Mouse (Mus musculus) right cerebral cortex, postnatal 36 days (tissue): Measurements from ENCODE around the gene Tmem185b.

Source experiments
- DNase-seq, 2 experiments: peaks; one replicate each; pipeline ENCODE4 v3.0.0; 2022; ENCODE audit warnings: low spot score in 2 of 2, mixed read lengths in 1 of 2

Tmem185b gene

DNA sequence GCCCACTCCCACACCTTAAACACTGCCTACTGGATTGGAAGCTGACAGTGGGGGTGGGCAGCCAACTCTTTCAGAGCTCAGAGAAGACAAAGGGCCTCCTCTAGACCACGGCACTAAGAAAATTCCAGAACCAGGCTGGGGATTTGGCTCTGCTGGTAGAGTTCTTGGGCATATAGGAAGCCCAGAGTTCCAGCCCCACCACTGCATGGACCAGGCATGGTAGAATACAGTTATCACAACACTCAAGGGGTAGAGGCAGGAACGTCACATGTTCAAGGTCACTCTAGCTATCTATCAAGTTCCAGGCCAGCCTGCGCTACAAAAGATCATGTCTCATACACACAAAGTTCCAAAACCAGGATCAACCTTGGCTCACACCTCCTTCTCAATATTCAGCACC is 22.8 kb upstream of the Tmem185b start:
- DNase-seq = no peak

DNA sequence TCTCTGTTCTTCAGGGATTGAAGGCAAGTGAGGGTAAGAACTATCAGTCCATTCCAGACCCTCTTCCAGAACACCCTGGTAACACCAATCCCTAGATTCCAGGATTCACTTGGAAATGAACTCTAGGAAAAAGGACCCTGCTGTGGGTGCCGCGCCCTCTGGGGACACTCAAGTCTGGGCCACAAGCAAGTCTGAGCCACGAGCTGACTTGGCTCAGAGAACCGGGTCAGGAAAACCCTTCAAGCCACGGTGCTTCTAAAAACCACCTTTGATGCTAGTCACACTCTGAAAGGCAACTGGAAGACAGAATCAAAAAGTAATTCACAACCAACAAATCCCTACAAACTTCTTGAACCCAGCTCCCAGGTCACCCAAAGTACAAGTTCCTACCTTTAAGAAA is 22.2 kb upstream of the Tmem185b start:
- DNase-seq = no peak

- DNase-seq = peak; percentile 95 to 98
These were observed 21.5 kb upstream of the Tmem185b start, which contains the start of gene Ralb for GRCm38 (mm10) chr1:119504260-119505062. Gene Ralb, minus strand, starts transcription at chr1:119504794.

DNA sequence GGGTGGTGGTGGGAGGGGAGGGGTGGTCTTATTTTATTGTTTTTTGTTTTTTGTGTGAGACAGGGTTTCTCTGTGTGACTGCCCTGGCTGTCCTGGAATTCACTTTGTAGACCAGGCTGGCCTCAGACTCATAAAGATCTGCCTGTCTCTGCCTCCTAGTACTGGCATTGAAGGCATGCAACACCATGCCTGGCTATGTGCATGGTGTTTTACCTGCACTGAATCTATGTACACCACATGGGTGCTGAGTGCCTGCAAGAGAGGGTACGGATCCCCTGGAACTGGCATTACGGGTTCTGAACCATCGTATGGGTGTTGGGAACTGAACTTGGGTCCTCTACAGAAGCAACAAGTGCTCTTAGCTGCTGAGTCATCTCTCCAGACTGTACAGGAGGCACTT is 20.0 kb upstream of the Tmem185b start:
- no peak for DNase-seq

DNA sequence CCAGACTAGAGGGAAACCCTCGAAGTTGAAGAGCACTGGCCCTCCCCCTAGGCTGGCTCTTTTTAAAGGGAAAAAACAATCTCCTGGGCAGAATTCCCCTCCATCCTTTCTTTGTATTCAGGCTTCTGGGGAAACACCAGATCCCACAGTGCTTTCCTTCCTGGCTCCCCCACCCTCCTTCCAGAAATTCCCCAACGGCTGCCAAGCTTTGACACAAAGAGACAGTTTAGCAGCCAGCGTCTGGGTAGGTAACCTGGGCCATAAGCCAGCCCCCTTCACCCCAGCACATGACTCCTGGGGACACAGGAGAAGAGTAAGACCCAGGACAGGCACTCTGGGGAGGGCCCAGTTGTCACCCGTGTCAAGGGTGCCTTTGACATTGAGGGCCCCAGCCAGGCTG is 17.4 kb upstream of the Tmem185b start:
- no peak for DNase-seq

- no peak for DNase-seq
These were observed 16.5 kb upstream of the Tmem185b start for GRCm38 (mm10) chr1:119509474-119509873.

- no peak for DNase-seq
These were observed 15.6 kb upstream of the Tmem185b start for GRCm38 (mm10) chr1:119510409-119510808.

DNA sequence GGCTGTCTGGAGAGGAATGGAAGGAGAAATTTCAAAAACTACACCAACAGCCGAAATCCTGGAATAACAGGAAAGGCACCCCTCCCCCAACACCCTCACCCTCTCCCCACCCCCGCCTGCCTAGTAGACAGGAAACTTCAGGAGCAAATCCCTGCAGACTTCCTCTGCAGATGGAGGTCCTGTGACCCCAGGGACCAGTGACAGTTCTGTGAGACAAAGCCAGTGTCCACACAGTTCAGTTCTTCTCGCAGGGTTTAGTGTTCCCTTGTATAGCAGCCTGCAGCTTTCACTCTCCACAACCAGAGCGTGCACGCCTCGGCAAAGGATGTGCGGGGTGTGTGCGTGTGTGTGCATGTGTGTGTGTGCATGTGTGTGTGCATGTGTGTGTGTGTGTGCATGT is 15.1 kb upstream of the Tmem185b start:
- no peak for DNase-seq

- DNase-seq = no peak
These were observed 7.9 kb upstream of the Tmem185b start for GRCm38 (mm10) chr1:119518060-119518459.

GRCm38 (mm10) chr1:119518786-119519185 is 7.2 kb upstream of the Tmem185b start:
- DNase-seq = no peak

DNA sequence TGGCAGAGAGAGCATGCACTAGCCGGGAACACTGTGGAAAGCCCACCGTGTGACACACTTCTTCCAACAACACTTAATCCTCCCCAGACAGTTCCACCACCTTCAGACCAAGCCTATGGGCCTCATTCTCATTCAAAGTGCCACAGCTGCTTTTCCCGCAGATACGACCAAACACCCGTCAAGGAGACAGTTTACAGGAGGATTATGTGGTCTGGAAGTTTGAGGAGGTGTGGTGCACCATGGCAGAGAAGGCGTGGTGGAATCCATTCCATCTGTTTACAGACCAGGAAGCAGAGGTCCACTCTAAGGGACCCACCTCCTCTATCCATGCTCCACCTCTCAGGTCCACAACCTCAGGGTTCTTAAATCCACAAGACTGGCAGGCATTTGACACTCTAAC is 6.7 kb upstream of the Tmem185b start:
- DNase-seq = no peak

DNA sequence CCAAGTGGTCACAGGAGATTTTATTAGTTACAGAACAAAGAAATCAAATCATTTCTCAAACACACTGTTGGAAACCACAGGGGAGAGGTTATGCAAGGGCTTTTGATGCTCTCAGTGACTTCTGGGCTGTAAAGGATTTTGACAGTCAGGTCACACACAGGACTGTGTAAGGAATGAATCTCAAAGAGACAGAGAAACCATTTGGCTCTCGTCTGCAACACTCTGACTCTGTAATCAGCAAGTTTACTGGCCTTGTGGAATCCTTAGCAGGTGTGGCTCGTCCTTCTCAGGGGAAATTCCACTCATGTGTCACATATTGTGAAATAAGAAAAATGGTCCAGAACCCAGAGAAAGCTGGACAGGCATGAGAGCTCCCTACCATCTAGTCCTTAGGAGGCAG is 4.9 kb upstream of the Tmem185b start:
- DNase-seq = no peak

- no peak for DNase-seq
These were observed 4.3 kb upstream of the Tmem185b start for GRCm38 (mm10) chr1:119521681-119522080.

- no peak for DNase-seq
These were observed 3.2 kb upstream of the Tmem185b start for GRCm38 (mm10) chr1:119522726-119523125.

DNA sequence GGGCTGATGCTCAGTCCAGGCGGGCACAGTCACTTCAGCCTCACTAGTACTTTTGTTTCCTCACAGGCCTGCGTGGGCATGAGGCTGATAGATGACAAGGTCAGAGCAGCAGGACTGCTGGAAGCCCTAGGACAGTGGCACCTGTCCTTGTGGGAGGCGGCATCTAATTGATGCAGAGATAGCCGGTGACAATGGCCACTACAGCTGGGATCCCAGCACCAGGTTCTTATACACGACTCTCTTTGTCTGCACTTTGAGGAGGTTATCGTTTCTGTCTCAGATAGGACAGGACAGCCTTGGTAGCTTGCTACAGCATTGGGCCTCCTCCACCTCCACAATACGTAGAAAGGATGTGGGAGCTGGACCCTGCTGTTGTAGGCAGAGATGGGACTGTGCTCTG is 2.6 kb upstream of the Tmem185b start:
- DNase-seq = no peak

DNA sequence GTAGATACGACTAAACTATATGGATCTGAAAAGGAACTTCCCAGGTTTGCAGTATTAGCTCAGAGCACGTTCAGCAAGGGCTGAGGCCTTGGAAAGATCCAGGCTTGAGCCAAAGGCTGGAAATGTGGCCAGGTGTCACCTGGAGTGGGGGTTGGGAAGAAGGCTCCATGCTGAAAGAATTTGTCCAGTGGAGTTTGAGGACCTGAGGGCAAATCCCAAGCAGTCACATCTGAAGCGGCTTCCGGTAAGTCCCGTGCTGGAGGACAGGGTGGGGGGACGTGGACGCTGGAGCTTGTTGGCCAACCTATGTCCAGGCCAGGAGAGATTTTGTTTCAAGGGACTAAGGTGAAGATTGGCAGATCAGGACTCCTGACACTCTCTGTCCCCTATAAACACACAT is 2.1 kb upstream of the Tmem185b start:
- DNase-seq = no peak

DNA sequence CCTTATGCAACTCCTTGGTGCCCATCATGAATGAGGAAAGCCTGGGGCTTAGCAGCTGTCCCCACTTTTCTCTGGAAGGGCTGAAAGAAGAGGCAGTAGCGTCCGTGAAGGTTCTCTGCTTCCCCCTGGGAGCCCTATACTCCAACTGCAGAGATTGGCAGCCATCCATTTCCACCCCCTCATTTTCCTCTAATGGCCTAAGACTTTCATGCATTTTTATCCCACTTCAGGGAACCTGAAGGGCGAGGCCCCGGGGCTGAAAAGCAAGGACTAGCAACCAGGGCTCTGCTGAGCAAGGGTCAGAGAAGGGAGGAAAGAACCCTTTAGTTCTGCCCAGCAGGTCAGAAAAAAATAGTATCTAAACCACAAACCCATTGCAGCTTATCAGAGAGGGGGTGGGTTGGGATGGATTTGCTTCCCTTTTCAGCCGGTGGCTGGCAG is 936 bp upstream of the Tmem185b start:
- no peak for DNase-seq

DNA sequence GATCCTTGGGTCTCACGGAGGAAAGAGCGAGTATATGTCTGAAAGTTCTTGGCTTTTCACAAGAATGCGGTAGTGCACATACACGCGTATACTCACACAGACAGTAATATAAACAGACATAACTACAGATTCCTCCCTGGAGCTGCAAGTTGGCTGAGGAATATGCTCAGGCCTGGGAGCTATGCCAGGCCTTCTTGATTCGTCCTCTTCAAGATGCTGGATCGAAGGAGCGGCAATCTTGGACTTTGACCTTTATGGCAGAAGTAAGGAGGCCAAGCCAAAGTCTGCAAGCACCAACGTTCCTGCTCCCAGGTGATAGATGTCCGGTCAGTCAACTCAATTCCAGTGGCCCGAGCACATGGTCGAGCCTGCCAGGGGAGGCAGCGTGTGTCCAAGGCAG is 5.0 kb downstream of the Tmem185b start:
- DNase-seq = no peak

DNA sequence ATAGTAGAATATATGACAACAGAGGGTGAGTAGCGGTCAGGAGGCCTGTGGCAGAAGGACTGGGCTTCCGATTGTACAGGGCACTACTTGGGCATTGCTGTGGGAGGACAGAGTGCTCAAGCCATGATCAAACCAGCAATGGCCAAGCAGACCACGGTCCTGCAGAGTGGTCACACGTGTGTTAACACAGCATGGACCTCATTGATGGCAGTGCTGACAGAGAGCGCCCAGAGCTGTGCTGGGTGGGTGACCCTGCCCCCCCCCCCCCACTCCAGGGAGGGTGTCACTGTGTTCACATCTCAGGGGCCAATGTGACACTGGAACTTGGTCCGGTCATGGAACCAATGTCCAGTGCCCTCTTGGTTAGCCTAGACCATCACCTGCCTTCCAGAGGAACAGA is 6.2 kb downstream of the Tmem185b start:
- DNase-seq = no peak

DNA sequence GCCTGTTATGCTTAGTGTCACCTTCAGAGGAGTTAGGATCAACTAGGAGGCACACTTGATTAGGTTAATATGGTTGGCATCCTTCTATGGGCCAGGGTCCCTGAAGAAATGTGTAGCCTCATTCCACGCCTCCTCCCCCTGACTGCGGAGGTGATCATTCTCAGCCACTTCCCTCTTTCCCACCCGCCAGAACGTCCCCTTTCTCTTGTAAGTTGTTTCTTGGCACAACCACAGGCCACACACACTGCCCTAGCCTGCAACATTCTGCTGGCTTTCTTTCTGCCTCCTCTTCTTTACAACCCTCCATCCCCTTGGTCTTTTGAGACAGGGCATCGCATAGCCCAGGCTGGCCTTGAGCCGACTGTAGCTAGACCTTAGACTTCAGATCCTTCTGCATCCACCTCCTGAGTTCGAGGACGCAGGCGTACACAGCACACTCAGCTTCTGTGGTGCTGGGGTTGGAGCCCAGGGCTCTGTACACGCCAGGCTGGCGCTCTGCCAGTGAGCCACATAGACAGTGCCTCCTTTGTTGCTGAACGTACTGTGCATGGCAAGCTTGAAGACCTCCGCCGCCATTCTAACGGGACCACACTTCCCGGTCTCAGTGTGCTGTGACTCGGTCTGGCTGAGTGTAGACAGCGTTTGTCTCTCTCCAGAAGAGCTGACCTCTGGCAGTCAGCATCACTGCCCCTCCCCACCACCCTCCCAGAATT is 7.3 kb downstream of the Tmem185b start:
- no peak for DNase-seq

DNA sequence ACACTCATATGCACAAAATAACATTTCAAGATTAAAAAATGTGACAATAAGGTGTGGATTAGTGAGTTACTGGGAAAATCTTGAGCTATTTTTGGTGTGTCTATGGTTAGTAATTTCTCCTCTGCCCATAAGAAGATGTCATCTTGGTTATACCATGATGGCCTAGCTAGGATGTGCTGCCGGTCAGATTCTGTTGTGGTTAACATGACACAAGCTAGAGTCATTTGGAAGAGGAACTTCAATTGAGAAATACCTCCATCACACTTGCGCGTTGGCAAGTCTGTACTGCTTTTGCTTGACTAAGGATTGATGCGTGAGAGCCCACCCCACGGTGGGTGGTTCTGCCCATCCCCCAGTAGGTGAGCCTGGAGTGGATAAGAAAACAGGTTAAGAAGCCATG is 8.4 kb downstream of the Tmem185b start:
- DNase-seq = no peak

DNA sequence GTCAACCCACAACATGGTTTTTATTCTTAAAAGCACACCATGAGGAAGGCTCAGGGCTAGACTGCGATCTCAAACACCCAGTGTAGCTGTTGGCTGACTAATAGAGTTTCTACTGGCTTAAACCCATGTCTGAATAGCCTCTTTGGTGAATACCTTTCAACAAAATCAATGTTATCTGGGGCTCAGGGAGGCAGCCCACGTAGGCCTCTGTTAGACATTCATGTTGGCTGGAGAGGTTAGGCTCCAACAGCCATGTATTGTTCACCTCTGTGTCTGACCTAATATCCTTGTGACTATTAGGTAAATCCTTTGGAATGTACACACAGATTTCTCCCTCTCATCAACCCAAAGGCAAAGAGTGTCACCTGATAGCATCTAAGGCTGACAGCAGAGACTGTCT is 10.2 kb downstream of the Tmem185b start:
- no peak for DNase-seq

DNA sequence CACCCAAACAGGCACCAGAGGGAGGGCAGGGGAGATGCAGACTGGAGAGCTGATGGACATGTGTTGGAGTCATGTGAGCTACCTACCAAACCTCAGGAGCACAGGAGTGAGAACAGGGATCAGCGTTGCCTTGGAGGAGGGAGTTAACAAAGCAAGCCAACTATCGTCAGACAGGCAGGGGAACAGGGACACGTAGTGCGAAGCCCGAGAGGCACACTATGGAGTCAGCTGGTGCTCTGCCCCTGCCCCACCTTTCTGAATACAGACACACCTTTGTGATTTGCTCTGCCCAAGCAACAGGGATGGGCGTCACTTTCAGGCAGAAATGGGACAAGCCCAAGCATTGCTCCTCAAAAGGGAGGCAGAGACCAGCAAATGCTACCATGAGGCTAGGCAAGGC is 11.7 kb downstream of the Tmem185b start:
- no peak for DNase-seq
